Mouse (Mus musculus) liver, embryonic 14.5 days (tissue): ENCODE results near the gene Gm48552.

Source experiments
- CTCF ChIP-seq: IDR thresholded peaks from 2 replicates; pipeline ENCODE4 v1.5.1; 2016; ENCODE audit warnings: antibody characterized with exemption, low read depth, control low read depth
- EP300 ChIP-seq: IDR thresholded peaks from 2 replicates; pipeline ENCODE4 v1.6.1; 2016; ENCODE audit warnings: antibody characterized with exemption, low read depth

DNA sequence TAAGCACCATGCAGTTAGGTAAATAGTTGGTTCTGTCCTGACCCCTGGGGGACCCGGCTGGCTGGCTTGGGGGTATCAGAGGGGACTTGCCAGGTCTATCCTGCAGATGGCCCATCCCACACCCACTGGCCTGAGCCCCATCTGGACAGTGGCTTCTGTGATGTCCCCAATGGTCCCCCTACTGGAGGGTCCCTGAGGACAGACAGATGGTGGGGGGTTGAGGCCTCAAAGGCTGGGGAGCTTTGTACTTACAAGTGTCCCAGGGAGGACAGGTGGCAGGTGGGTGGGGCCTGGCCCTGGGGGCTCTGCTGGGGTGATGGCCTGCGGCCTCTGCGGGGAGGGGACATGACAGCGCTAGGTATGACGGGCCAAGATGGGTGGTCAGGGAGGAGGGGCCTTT is 10.5 kb downstream of the Gm48552 start:
- TF ChIP-seq CTCF (no peak), EP300 (no peak)
